Mouse (Mus musculus) right cerebral cortex, adult 18-20 months (tissue): ENCODE measurements at regions not wholly inside any gene's neighbourhood (a gene's known extent, or its start where the extent isn't known, plus 50 kb on each side); places are given as distances from the start of the nearest gene placed in this dataset.

ENCODE experiments used
- DNase-seq: peaks from one replicate; pipeline ENCODE4 v3.0.0; 2022; ENCODE audit warnings: mixed read lengths

DNA sequence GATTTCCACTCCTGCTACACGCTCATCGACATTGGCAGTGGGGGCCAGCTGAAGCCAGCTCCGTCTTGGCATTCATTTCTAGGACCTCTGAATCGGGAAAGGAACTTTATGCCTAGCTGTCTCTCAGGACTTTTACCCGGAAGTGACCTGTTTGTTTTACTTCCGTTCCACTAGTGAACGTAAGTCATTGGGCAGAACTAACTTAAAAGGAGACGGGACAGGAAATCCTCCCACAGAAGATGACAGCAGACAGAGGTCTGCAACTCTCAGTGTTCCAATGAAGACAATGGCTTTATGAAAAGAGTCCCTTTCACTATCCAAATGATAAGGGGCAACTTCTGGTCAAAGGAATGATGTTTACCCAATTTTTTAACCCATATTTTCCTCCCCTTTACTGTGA lies 155.5 kb downstream of the Sec61b start:
- DNase-seq, result no peak

DNA sequence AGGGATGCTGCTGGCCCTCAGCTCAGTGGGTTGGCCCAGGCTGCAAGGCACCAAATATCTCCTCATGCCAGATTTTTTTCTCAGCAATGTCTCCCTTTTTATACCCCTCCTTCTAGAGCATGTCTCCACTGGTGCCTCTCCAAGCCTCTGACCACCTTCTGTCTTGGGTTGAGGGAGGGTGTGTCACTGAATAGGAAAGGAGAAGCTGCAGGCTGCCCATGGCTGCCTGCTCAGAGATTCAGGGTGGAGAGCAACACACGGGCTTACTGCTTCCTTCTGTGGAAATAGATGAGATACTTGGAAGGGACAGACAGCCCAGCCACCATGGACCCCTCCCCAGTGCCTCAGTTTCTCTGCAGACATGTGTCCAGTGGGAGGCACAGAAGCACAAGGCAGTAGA lies 156.0 kb downstream of the Sec61b start:
- no peak for DNase-seq

GRCm38 (mm10) chr4:47638876-47639494 lies 164.5 kb downstream of the Sec61b start:
- no peak for DNase-seq

- no peak for DNase-seq
These were observed 170.6 kb downstream of the Sec61b start for GRCm38 (mm10) chr4:47645093-47645492.

- DNase-seq, result no peak
These were observed 174.2 kb downstream of the Sec61b start for GRCm38 (mm10) chr4:47648701-47649100.

- DNase-seq, result no peak
These were observed 175.5 kb downstream of the Sec61b start for GRCm38 (mm10) chr4:47649951-47650350.

DNA sequence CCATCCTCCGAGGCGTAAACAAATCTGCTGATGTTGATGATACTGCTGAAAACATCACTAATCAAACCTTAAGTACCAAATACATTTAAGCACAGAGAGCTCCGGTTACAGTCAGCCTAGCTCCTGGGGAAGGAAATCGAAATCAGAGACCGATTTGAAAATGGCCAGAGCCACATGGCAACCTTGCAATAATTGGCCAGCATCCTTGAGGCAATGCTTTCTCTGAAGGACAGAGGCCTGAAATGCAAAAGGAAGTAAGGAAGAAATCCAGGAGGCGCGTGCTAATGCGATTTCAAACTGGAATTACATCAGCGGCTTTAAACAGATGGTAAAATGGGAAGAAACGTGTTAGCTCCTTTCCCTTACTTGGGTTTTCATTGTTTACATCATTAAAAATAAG lies 177.1 kb downstream of the Sec61b start:
- no peak for DNase-seq

DNA sequence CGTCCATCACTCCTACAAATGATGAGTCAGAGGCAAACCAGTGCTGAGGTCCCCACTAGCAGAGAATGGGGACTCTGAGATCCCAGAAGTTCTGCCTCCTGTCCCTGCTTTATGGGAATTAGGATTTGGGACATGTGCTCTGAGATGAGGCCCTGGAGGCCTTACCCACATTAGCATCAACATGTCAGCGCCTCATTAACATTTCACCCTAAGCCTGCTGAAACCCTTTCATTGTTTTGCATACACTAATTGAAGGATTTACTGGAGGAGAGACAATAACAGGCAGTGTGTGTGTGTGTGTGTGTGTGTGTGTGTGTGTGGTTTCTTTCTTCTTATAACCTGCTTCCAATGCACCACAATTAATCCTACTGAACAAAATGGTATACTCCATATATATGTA lies 178.7 kb downstream of the Sec61b start:
- DNase-seq, result no peak

DNA sequence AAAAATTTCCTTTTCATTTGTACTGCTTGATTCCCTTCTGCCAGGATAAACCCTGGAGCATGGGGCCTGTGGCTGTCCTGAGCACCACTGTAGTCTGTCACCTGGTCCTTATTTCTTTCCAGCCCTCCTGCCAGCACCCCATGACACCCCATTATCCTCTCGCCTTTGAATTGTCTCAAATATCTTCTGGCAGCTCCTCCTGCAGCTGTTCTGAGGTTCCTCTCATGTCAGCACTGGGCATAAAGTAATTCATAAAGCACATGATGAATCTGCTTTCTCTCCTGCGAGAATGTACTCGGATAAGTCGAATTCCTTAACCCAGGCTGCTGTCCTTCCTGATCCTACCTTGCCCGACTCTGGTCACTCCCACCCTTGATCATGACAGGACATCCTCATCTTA lies 195.1 kb downstream of the Sec61b start:
- DNase-seq, result no peak

- no peak for DNase-seq
These were observed 196.0 kb downstream of the Sec61b start for GRCm38 (mm10) chr4:47670476-47670875.

- no peak for DNase-seq
These were observed 196.9 kb downstream of the Sec61b start for GRCm38 (mm10) chr4:47671362-47671761.

- DNase-seq, result no peak
These were observed 206.7 kb downstream of the Sec61b start for GRCm38 (mm10) chr4:47681141-47681540.

DNA sequence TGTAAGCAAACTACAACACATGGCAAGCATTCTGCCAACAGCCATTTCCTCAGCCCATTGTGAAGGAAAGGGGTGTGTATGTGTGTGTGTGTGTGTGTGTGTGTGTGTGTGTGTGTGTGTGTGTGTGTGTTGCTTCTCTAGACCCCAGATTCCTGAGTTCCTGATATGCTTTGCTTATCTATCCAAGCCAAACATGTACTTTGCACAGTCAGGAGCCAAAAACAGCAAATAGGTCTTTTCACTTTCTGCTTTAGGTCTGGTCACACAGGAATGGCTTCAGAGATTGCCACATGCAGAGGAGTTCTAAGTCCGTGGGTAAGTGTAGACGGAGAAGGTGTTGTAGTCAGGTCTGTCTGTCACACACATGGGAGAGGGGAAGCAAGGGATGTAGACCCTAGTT lies 216.7 kb downstream of the Sec61b start:
- DNase-seq, result no peak

DNA sequence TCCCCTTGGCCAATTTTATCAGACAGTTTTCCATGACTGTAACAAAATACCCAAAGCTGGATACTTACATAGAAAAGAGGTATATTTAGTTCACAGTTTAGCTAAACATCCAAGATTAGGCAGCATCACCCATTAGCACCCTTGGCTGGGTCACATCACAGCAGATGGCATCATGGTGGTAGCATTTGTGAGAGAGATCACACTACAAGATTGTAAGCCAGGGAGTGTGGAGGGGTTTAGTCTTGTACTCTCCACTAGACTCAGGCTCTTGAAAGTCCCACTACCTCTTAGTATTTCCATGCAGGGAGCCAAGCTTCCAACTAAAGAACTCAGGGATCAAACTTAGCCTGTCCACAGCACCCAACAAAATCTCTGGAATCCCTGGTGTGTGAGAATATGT lies 218.2 kb downstream of the Sec61b start:
- DNase-seq, result no peak

DNA sequence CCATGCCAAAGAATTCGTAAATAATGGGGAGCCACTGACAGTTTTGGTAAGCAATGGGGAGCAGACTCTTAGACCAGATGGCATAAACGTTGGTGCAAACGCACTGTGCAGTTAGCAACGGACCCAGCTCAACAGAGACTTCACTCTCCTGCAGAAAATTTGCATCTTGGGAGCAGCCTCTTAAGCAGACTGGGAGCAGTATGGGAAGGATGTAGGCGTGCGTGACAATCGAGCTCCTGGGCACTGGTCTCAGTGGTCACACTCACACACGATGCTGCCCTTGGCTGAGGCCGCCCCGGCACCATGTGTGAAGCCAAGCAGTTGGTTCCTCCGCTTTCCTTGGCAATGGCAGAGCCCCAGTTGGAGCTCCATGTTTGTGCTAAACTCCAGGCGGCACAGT lies 218.8 kb downstream of the Sec61b start:
- peak; percentile 22 for DNase-seq

DNA sequence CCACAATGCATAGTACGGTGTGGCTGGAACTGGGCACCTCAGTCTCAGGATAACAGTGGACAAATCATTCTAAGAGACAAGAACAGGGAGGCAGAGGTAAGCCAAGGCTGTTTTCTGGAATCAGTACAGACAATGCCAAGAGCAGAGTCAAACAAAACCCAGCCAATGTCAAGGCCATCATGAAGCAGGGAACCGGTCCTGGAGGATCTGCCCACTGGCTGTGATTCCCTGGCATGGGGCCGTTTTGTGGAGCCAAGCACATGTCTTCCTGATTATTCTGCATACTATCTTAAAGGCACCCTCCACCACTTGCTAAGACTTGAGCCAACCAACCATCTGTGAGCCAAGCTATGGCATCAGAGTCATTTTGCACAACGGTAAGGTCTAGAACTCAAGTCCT lies 222.6 kb downstream of the Sec61b start:
- DNase-seq, result no peak

- DNase-seq, result no peak
These were observed 224.1 kb downstream of the Sec61b start for GRCm38 (mm10) chr4:47698514-47698913.

- DNase-seq, result no peak
These were observed 224.5 kb downstream of the Sec61b start for GRCm38 (mm10) chr4:47698926-47699325.

DNA sequence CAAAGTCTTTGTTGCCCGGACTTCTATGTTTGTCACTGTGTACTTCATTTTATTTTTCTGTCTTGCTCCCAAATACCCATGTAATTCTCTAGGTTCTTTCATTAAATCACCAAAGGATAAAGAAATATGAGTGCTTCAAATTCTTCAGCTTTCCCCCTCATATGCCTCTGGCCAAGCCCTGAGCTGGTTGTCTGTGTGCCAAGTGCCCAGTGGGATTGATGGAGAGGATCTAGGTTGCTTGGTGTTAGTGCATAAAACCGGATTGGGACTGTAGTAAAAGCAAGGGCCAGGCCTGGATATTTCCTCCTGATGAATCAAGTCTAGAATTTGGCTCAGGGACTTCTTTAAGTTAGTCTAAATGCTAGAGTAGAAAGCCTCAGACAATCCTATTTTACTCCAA lies 229.0 kb downstream of the Sec61b start:
- no peak for DNase-seq

DNA sequence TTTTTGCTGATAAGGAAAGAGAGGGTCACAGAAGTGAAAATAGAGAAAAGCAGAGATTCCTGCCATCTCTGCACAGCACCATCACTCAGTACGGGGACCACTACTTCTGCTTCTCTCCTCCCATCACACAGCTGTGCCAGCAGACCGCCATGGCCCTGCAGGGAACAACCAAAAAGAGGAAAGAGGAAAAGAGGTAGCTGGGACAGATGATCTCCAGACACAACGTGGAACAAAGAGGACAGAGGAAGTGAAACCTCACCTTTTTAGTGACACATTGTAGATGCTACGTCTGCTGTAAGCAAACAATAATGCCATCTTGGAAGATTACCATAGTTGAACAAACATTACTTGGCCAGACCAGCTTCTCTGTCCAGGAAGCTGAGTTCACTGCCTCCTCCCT lies 230.1 kb downstream of the Sec61b start:
- no peak for DNase-seq

DNA sequence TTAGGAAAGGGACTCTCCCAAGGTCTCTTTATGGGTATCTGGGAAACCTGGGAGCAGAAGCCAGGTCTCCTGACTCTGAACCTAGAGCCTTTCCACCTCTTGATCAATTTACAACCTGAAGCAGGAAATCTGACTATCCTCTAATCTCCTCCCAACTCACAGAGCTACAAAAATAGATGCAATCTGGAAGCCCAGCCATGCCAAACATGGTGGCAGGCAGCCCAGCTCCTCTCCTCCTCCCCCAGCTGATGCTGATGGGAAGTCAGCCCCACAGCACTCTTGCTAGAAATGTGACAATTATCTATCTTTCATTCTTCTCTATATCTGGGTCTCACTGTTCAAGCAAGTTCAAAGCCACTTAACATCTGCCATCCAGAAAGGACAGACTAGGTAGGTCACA lies 233.5 kb downstream of the Sec61b start:
- peak; percentile 82 for DNase-seq

DNA sequence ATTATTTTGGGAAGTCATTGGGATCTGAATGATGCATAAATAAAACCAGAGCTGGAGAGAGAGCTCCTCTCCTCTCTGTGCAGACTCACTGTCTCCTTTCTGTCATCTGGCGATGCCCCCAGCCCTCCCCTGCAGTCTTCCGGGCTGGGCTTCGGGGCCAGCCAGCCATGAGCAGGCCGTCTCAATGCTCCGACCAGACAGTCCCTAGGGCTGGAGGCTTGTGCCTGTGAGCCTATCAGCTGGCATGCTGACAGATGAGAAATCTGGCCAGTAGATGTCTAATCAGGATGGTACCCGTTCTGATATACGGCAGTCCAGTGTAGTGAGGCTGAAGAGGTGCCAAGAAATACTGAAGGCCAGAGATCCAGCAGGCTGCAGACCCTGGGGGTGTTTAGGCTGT lies 238.9 kb downstream of the Sec61b start:
- no peak for DNase-seq

- DNase-seq, result no peak
These were observed 250.0 kb downstream of the Sec61b start for GRCm38 (mm10) chr4:47724331-47725004.

- DNase-seq, result no peak
These were observed 250.5 kb downstream of the Sec61b start for GRCm38 (mm10) chr4:47725005-47725340.

DNA sequence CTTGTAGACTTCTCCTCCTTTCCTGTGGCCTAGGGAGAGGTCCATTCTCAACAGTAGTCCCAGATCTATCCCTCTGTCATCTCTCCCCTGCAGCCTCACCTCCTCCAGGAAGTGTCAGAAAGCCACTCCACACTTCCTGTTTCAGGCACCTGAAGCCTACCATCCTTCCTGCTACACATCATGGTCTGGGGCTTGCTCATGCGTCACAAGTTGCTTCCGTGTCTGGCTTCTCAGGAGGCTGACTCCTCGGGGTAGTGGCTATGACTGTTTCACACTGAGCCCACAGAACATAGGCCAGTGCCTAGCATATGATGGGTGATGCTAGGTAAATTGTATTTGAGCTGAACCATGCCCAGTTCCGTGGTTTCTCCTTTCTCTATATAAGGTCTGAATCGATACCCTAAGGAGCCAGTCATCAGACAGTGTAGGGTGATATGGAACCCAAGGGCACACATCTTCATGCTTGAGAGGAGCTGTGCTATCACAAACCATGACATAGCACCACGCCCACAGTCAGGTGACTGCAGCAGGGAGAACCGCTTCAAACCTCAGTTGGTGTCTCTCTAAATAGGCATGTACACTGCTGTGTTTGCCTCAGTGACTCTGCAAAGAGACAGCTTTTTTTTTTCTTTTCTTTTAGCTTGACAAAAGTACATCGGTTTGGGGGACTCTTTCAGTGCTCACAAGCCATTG lies 272.2 kb downstream of the Sec61b start:
- no peak for DNase-seq
